Mouse (Mus musculus): Measurements from ENCODE around the gene Scel. TPM values are rescaled to one million over a fixed set of nuclear protein-coding genes. Genes with fewer than 3 reads are reported as not detected.

Scel gene
- polyA plus RNA-seq, 1 experiment, result 8.1 TPM

- Histone ChIP-seq H3K4me3 (replicated peaks; ENCODE audit: extremely low read depth, low read depth, low read length) (no peak overlapping the region), H3K4me1 (ENCODE audit: control insufficient read depth, insufficient read depth, low read length) (no peaks in the 10 kb centered on the region)
- TF ChIP-seq POLR2A (IDR thresholded peaks at IDR 0.05; ENCODE audit: borderline replicate concordance, extremely low read depth, low read depth, low read length) (no peak), CTCF (IDR thresholded peaks at IDR 0.05; ENCODE audit: insufficient read depth, low read length) (no peak)
- 85% methylated on average over 10 of the region's 10 CpGs for WGBS
- DNase-seq, result no peak
Measured at GRCm38 (mm10) chr14:103587208-103587900, 74.2 kb downstream of the Scel start.

DNA sequence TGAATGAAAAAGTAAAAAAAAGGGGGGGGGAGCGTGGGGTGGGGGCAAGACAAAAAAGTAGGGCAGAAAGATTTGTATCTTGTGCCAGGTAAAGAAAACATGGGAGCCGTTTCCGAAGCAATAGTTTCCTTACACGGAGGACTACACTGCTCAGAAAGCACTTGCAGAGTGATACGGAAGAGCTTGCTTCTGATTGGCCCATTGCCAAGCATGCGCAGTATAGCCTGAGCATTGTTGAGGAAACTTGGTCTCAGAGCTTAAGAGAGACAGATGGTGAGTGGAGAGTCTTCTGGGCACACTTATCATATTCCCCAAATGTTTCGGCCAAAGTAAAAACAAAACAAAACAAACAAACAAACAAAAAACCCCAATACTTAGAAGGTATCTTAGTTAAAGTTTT, 76.7 kb downstream of the Scel start:
- no peak for TF ChIP-seq CTCF (IDR thresholded peaks at IDR 0.05; ENCODE audit: insufficient read depth, low read length)
- TF ChIP-seq POLR2A (IDR thresholded peaks at IDR 0.05; ENCODE audit: borderline replicate concordance, extremely low read depth, low read depth, low read length), result no peak
- DNase-seq, result no peak
- Histone ChIP-seq H3K4me3 (replicated peaks; ENCODE audit: extremely low read depth, low read depth, low read length) (no peak overlapping the region), H3K4me1 (ENCODE audit: control insufficient read depth, insufficient read depth, low read length) (no peaks in the 10 kb centered on the region)
- 47% methylated on average over 7 of the region's 7 CpGs for WGBS

GRCm38 (mm10) chr14:103595870-103596269, 82.7 kb downstream of the Scel start:
- 70% methylated on average over 5 of the region's 5 CpGs for WGBS
- Histone ChIP-seq H3K4me3 (replicated peaks; ENCODE audit: extremely low read depth, low read depth, low read length) (no peak overlapping the region), H3K4me1 (ENCODE audit: control insufficient read depth, insufficient read depth, low read length) (no peaks in the 10 kb centered on the region)
- DNase-seq, result no peak
- TF ChIP-seq POLR2A (IDR thresholded peaks at IDR 0.05; ENCODE audit: borderline replicate concordance, extremely low read depth, low read depth, low read length) (no peak), CTCF (IDR thresholded peaks at IDR 0.05; ENCODE audit: insufficient read depth, low read length) (no peak)

DNA sequence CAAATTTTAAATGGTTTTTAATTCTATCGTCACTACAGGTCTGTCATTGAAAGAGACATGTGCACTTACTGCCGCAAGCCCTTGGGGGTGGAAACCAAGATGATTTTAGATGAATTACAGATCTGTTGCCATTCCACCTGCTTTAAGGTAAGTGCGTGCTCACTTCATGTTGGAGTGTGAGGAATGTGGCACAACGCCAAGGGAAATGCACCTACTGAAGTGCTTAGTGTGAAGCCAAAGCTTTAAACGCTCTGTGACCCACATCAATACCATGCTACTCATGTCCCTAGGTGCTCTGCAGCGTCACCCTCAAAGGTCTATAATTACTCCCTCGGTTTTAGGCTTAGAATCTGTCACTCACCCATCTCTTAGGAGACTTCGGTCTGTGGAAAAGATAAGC, 94.9 kb downstream of the Scel start:
- TF ChIP-seq POLR2A (IDR thresholded peaks at IDR 0.05; ENCODE audit: borderline replicate concordance, extremely low read depth, low read depth, low read length) (no peak), CTCF (IDR thresholded peaks at IDR 0.05; ENCODE audit: insufficient read depth, low read length) (no peak)
- H3K4me3 ChIP-seq (replicated peaks; ENCODE audit: extremely low read depth, low read depth, low read length), result no peak overlapping the region
- peak; percentile 11 for DNase-seq
- 67% methylated on average over 8 of the region's 8 CpGs for WGBS
- no peaks in the 10 kb centered on the region for H3K4me1 ChIP-seq (ENCODE audit: control insufficient read depth, insufficient read depth, low read length)

GRCm38 (mm10) chr14:103613573-103614271, 100.6 kb downstream of the Scel start:
- Histone ChIP-seq H3K4me3 (replicated peaks; ENCODE audit: extremely low read depth, low read depth, low read length) (no peak overlapping the region), H3K4me1 (ENCODE audit: control insufficient read depth, insufficient read depth, low read length) (no peaks in the 10 kb centered on the region)
- TF ChIP-seq POLR2A (IDR thresholded peaks at IDR 0.05; ENCODE audit: borderline replicate concordance, extremely low read depth, low read depth, low read length) (no peak), CTCF (IDR thresholded peaks at IDR 0.05; ENCODE audit: insufficient read depth, low read length) (no peak)
- 85% methylated on average over 6 of the region's 6 CpGs for WGBS
- no peak for DNase-seq

DNA sequence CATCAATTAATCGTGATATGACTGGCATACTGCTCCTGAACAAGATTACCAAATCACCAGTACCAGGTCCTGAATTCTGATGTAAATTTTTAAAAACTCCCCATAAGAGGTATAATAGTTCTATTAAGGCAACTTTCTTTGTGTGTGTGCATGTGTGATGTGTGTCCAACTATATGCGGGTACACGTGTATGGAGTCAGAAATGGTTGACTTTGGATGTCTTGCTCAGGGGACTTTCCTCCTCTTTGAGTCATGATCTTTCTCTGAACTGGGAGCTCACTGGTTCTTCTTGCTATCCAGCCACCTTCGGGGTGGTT, 101.1 kb downstream of the Scel start:
- Histone ChIP-seq H3K4me3 (replicated peaks; ENCODE audit: extremely low read depth, low read depth, low read length) (no peak overlapping the region), H3K4me1 (ENCODE audit: control insufficient read depth, insufficient read depth, low read length) (no peaks in the 10 kb centered on the region)
- no peak for DNase-seq
- TF ChIP-seq POLR2A (IDR thresholded peaks at IDR 0.05; ENCODE audit: borderline replicate concordance, extremely low read depth, low read depth, low read length), result no peak
- TF ChIP-seq CTCF (IDR thresholded peaks at IDR 0.05; ENCODE audit: insufficient read depth, low read length), result no peak
- 90% methylated on average over 4 of the region's 4 CpGs for WGBS

- no peak for TF ChIP-seq CTCF (IDR thresholded peaks at IDR 0.05; ENCODE audit: insufficient read depth, low read length)
- no peak for TF ChIP-seq POLR2A (IDR thresholded peaks at IDR 0.05; ENCODE audit: borderline replicate concordance, extremely low read depth, low read depth, low read length)
- no peak for DNase-seq
- 85% methylated on average over 4 of the region's 4 CpGs for WGBS
- no peak overlapping the region for H3K4me3 ChIP-seq (replicated peaks; ENCODE audit: extremely low read depth, low read depth, low read length)
- no peaks in the 10 kb centered on the region for H3K4me1 ChIP-seq (ENCODE audit: control insufficient read depth, insufficient read depth, low read length)
Measured at GRCm38 (mm10) chr14:103619756-103620155, 106.6 kb downstream of the Scel start.

DNA sequence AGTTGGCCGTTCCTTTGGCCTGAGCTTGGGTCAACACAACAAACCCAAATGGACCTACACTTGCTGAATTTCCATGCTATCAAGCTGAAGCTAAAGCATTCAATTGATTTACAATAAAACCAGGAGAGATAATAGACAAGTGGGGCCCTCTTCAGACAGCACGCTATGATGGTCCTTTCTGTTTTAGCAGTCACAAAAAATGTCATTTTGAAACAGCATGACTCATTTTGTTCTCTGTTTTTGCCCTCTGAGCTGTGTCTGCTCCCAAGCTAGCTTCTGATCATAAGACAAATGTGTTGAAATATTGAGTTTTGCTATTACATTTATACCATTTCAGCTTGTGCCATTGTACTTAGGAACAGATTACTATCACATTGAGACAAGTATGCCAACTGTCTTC, 108.1 kb downstream of the Scel start:
- DNase-seq, result no peak
- Histone ChIP-seq H3K4me3 (replicated peaks; ENCODE audit: extremely low read depth, low read depth, low read length) (no peak overlapping the region), H3K4me1 (ENCODE audit: control insufficient read depth, insufficient read depth, low read length) (no peaks in the 10 kb centered on the region)
- 91% methylated on average over 2 of the region's 2 CpGs for WGBS
- TF ChIP-seq POLR2A (IDR thresholded peaks at IDR 0.05; ENCODE audit: borderline replicate concordance, extremely low read depth, low read depth, low read length) (no peak), CTCF (IDR thresholded peaks at IDR 0.05; ENCODE audit: insufficient read depth, low read length) (no peak)

DNA sequence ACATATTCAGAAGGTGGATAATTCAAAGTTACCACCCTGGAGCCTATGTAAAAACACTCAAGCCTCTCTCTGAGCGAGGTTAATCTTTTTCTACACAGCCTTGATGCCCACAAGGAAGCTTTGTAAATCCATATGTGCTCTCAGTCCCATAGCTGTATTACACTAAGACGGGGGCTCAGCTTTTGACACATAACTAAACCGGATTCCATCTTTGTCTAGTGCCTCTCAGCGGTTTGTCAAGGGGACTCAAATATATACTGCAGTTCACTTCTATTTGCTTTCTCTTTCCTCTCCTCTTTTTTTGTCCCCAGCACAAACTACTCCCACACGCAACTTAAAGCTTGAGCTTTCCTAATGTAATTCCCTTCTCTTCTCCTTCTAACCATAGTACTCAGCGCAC, 113.0 kb downstream of the Scel start:
- 68% methylated on average over 6 of the region's 6 CpGs for WGBS
- no peaks in the 10 kb centered on the region; the same call in 1 of the 2 replicates for H3K4me1 ChIP-seq (ENCODE audit: control insufficient read depth, insufficient read depth, low read length)
- no peak overlapping the region for H3K4me3 ChIP-seq (replicated peaks; ENCODE audit: extremely low read depth, low read depth, low read length)
- DNase-seq, result no peak
- no peak for TF ChIP-seq POLR2A (IDR thresholded peaks at IDR 0.05; ENCODE audit: borderline replicate concordance, extremely low read depth, low read depth, low read length)
- TF ChIP-seq CTCF (IDR thresholded peaks at IDR 0.05; ENCODE audit: insufficient read depth, low read length), result no peak
